Mouse (Mus musculus) kidney, adult 2 months (tissue): ENCODE data around the gene Bcl2a1d. TPM values are rescaled to one million over a fixed set of nuclear protein-coding genes. Genes with fewer than 3 reads are reported as not detected.
"Not testable (repeated sequence)": the region's sequence is repeated elsewhere in the genome, so short reads cannot be mapped to it uniquely, and the experiment has no call there.

Experiments used
- DNase-seq: peaks from one replicate; pipeline ENCODE4 v3.0.0; 2021
- H3K27ac ChIP-seq: fragments of 200-500 bp; 2 replicates; pipeline ENCODE4 v1.5.1; 2012; ENCODE audit warnings: low read depth, low read length, control low read depth, inconsistent platforms; ENCODE audit not compliant: insufficient read depth
- H3K27me3 ChIP-seq: fragments of 200-500 bp; replicated peaks from 2 replicates; pipeline ENCODE4 v1.6.1; 2012; ENCODE audit warnings: mild to moderate bottlenecking, moderate library complexity, low read length, inconsistent platforms; ENCODE audit not compliant: control insufficient read depth, insufficient read depth
- H3K36me3 ChIP-seq: fragments of 200-500 bp; 2 replicates; pipeline ENCODE4 v1.6.1; 2012; ENCODE audit warnings: mild to moderate bottlenecking, moderate library complexity, low read length, inconsistent platforms; ENCODE audit not compliant: control insufficient read depth, insufficient read depth
- H3K4me1 ChIP-seq: fragments of 200-500 bp; 2 replicates; pipeline ENCODE4 v1.6.1; 2011; ENCODE audit warnings: low read length; ENCODE audit not compliant: control insufficient read depth, insufficient read depth
- H3K4me3 ChIP-seq: fragments of 200-500 bp; 2 replicates; pipeline ENCODE4 v1.5.1; 2011; ENCODE audit warnings: mild to moderate bottlenecking, low read depth, low read length, control low read depth; ENCODE audit not compliant: insufficient read depth
- WGBS: fragments of 180-500 bp; shearing (Covaris S2); methylation state at CpG from one replicate; pipeline ENCODE4 v1.1.7; 2018; 5-methylcytosine and 5-hydroxymethylcytosine counted together
- polyA plus RNA-seq: library from polyadenylated mRNA; depleted of rRNA; stranded (reverse); fragments of >200 nt; gene quantifications from 2 replicates; pipeline ENCODE4 v1.2.3, GENCODE M21; 2012; rRNA removed

Gene Bcl2a1d
- 0.86 and 2.5 TPM in 2 replicates for polyA plus RNA-seq

DNA sequence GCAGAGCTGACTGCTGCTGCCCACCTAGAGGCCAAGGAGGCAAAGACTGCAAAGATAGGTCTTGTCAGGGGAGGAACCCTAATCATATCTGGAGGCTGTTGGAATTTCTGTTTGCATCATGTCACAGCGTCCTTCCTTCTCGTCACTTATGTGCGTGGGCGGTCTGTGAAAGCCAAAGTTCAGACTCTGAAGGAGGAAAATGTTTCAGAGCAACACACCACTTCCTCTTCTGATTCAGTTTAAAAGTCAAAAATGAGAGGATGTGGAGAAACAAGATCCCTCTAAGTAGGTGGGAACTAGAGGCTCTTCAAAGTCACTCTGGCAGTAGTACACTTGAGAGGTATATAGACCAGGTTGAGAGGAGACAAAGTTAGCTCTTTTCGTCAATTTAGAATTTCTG is at the start of gene Bcl2a1d:
TSS of gene Bcl2a1d (minus strand) at position 187 of the 400 bp plus-strand sequence.
- not testable (repeated sequence) for H3K4me3 ChIP-seq, H3K36me3 ChIP-seq, DNase-seq, H3K27ac ChIP-seq, H3K4me1 ChIP-seq, H3K27me3 ChIP-seq
- 58% methylated on average over 5 of the region's 5 CpGs for WGBS

DNA sequence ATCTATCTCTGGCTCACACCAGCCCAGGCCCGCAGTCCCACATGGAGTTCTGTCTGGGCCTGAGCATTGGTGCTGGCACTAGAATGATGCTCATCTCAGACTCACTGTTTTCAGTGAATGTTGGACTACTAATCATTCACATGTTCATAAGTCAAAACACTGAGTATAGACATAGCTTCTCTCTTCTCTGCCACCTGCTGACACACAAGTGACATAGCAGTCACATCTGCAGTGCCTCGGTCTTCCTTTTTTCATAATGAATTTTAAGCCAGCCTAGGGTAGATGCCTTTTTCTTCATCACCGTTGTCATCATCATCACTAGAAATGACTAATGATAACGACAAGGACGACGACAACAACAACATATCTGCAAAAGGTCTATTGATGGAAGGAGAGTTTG is 38.5 kb upstream of the Bcl2a1d start:
- 91% methylated on average over 3 of the region's 6 CpGs for WGBS

DNA sequence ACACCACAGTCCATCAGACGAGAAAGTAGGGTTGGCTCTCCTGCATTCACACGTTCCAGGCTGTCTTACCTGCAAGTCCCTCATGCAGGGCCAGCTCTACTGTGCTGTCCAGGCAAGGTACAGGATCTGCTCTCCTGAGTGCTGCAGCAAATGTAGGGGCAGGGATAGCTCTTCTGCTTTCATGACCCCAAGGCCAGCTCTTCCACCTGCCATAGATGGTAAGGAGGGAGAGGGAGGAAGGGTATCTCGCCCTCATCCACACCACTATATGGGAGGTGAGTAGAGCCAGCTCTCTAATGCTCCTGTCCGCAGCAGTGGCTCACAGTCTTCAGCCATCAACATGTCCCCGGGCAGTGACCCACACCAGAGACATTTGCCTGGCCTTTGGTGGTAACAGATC is 37.8 kb upstream of the Bcl2a1d start:
- H3K27me3 ChIP-seq, H3K27ac ChIP-seq, DNase-seq, H3K36me3 ChIP-seq, H3K4me3 ChIP-seq, H3K4me1 ChIP-seq: not testable (repeated sequence)
- 79% methylated on average over 5 of the region's 5 CpGs for WGBS

More for the DNA sequence above, 38.5 kb upstream of the Bcl2a1d start:
- H3K4me3 ChIP-seq, H3K27ac ChIP-seq, DNase-seq, H3K36me3 ChIP-seq, H3K4me1 ChIP-seq, H3K27me3 ChIP-seq: not testable (repeated sequence)

DNA sequence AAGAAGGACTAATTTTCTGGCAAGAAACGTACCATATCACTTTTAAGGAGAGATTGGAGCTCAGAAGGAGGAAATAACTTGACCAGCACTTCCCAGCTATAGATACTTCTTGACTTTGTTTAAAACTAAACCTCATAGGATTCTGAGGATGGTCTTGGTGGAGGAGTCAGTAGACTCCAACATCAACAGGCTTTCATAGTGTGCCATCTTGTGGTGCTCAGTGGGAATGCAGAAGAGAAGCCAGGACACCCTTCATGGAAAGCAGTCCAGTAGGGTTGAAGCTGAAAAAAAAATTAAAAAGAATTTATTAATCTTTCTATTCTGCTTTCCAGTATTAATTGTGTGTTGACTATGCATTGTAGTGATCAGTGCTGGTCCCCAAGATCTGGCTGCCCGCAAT is 15.0 kb upstream of the Bcl2a1d start:
- H3K27ac ChIP-seq, H3K4me1 ChIP-seq, H3K36me3 ChIP-seq, H3K4me3 ChIP-seq, H3K27me3 ChIP-seq: not testable (repeated sequence)
- peak; percentile 38 for DNase-seq
- WGBS, result 83% methylated on average over 1 of the region's 2 CpGs

DNA sequence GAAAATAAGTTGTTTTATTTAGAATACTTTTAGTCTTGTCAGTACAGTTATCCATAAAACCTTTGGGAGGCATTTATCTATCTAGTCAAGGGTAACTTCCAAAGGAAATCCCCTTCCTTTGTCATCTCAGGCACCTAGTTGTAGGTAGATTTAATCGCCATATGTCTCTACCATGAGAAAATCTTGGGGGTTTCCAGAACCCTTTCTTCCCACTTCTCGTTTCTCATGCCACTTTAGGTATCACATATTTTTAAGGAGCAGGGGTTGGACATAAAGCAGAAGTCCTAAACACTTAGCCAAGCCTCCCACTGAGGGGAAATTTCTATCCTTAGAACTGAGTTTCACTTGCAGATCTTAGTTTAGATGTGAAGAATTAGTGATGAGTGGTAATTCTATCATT is 14.3 kb upstream of the Bcl2a1d start:
- not testable (repeated sequence) for DNase-seq, H3K4me3 ChIP-seq, H3K27ac ChIP-seq, H3K27me3 ChIP-seq, H3K4me1 ChIP-seq, H3K36me3 ChIP-seq
- 75% methylated on average over 1 of the region's 2 CpGs for WGBS

DNA sequence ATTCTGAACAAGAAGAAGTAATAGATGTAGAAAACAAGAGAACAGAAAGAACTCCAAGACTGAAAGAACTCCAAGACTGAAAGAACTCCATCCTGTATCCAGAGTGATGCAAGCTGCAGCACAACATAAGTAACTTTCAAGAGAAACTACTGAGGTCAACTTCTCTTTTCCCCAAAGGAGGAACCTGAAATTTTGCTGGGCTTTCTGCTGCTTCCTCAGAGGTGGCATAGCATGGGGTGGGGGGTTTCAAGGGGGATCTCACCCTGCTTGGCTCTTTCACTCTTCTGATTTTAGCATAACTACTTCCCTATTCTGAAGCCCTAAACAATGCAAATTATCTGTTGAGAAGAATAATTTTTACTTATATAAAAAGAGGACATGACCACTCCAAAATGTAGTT is 3.6 kb upstream of the Bcl2a1d start:
- not testable (repeated sequence) for H3K36me3 ChIP-seq, H3K27me3 ChIP-seq, H3K27ac ChIP-seq, DNase-seq, H3K4me3 ChIP-seq, H3K4me1 ChIP-seq

DNA sequence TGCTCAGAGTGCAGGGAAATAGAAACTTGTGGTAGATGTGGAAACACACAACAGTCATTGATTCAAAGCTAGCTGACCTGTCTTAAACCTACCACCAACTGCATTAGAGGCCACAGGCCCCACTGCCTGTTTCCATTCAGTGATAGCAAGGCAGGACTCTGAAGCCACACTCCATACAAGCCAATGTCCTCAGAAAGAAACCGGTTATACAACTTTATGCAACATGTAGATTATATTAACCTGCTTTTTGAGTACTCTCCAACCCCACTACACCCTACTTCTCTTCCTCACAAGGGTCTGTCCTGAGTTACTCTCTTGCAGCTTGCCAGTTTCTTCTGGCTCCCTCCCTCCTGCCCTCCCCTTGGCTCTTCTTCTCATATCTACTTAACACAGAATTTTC is 1.5 kb upstream of the Bcl2a1d start:
- H3K36me3 ChIP-seq, H3K27me3 ChIP-seq, DNase-seq, H3K27ac ChIP-seq, H3K4me3 ChIP-seq, H3K4me1 ChIP-seq: not testable (repeated sequence)
- WGBS, result 88% methylated on average over 1 of the region's 1 CpGs

DNA sequence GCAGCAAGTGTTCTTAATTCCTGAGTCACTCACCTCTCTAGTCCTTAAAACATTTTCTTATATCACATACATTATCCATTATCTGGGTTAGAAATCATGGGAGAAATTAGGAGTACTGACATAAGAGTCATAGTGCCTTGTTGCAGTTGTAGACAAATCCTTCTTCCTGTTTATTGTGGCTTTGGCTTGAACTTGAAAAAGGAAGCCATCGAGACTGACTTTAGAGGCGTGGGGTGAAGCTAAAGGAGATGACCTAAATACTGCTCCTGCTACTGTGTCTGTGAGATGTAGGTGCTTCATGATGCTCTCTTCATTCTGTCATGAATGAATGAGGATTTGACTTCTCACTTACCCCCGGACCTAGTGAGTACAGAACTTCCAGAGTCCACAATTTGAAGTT is 620 bp upstream of the Bcl2a1d start:
- not testable (repeated sequence) for H3K4me3 ChIP-seq, H3K36me3 ChIP-seq, H3K27me3 ChIP-seq, H3K27ac ChIP-seq, DNase-seq, H3K4me1 ChIP-seq
- 66% methylated on average over 2 of the region's 3 CpGs for WGBS

DNA sequence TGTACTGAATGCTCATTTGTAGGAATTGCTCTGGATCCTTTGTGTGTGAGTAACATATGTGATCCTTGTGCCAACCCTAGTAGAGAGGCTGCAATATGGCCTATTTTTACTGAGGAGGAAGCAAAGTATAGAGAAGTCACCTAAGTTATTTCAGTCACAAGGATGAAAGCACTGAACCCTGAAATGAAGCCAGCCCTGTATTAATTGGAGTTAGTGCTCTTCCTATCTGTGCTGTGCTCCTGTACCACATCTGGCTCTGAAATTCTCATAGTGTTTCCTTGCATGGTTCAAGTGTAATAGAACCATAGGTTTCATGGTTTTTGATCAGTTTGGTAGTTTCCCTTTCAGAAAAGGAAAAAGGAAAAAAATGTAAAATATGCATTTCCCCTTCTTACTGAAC is 3.4 kb downstream of the Bcl2a1d start:
- H3K4me3 ChIP-seq, DNase-seq, H3K27ac ChIP-seq, H3K36me3 ChIP-seq, H3K27me3 ChIP-seq, H3K4me1 ChIP-seq: not testable (repeated sequence)

DNA sequence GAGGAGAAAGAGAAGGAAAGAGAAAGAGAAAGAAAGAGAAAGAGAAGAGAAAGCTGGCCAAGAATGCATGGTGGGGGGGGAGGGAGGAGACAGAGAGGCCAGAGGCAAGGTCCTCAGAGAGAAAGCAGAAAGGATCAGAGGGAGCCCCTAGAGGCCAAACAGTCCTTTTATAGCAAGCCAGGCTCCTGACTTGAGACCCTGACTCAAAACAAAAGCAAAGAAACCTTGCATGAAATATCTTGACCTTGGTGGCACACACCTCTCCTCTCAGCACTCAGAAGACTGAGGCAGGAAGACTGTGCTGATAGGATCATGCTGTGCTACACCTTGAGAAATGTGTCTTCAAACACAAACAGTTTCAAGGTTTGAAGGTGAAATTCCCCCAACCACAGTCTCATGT is 10.1 kb downstream of the Bcl2a1d start:
- H3K36me3 ChIP-seq, H3K27me3 ChIP-seq, H3K4me1 ChIP-seq, H3K4me3 ChIP-seq, DNase-seq, H3K27ac ChIP-seq: not testable (repeated sequence)

DNA sequence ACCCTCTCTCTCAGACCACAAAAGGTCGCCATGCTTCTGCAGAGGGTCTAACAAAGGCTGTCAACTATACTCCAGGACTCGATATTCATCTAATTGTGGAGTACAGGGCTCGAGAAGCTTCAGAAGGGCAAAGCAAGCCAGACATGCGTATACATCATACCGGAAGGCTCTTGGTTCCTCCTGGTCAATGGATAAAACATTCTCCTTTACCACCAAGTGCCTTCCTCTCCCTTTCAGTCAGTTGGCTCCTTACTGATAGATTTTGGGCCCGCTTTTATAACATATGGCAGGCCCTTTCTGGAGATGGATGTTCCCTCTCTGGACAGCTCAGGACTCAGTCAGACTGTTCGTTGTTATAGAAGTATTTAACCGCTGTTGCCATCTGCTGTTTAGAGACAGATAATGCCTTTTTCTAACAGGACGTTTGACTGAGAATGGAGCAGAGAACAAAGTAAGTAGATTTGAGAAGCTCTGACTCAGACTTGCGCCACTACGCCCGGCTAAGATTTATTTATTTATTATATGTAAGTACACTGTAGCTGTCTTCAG is 11.7 kb downstream of the Bcl2a1d start, which contains the start of gene Mthfsl:
TSS of gene Mthfsl (minus strand) at position 308 of the 549 bp plus-strand sequence.
- WGBS, result 12% methylated on average over 11 of the region's 12 CpGs
- not testable (repeated sequence) for H3K27me3 ChIP-seq, H3K4me1 ChIP-seq, H3K36me3 ChIP-seq
- H3K27ac ChIP-seq, result peak within 1 kb of the TSS; percentile 91
- peak within 1 kb of the TSS; percentile 54 for H3K4me3 ChIP-seq
- peak; percentile 65 for DNase-seq
